Mouse (Mus musculus): ENCODE measurements around the gene Fstl4.
A peak's percentile ranks its signal among the peaks of the same experiment; 100 is the strongest.
"Not testable (repeated sequence)": the region's sequence is repeated elsewhere in the genome, so short reads cannot be mapped to it uniquely, and the experiment has no call there.

Gene Fstl4

GRCm38 (mm10) chr11:53128661-53129060, 364.2 kb downstream of the Fstl4 start:
- no peak for DNase-seq (ENCODE audit: low read depth, low spot score)

GRCm38 (mm10) chr11:53132406-53133035, 368.1 kb downstream of the Fstl4 start:
- DNase-seq (ENCODE audit: low read depth, low spot score): no peak

DNA sequence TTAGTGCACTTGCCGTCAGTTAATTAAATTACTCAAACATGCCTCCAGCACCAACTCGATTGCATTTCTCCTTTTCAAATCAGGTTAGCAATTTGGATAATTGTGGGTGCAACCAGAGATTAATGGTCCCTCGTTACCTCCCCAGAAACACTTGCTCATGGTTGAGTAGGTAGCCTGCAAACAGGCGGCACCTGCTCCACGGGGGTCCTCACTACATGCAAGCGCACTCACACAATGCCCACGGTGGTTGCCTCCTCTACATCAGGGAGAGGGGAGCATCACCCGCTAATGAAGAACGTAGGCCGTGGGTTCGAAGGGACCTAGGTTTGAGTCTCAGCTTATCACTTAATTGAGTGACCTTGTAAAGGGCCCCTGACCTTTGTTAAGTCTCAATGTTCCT, 371.9 kb downstream of the Fstl4 start:
- no peak for DNase-seq (ENCODE audit: low read depth, low spot score)

GRCm38 (mm10) chr11:53137381-53137780, 372.9 kb downstream of the Fstl4 start:
- no peak for DNase-seq (ENCODE audit: low read depth, low spot score)

DNA sequence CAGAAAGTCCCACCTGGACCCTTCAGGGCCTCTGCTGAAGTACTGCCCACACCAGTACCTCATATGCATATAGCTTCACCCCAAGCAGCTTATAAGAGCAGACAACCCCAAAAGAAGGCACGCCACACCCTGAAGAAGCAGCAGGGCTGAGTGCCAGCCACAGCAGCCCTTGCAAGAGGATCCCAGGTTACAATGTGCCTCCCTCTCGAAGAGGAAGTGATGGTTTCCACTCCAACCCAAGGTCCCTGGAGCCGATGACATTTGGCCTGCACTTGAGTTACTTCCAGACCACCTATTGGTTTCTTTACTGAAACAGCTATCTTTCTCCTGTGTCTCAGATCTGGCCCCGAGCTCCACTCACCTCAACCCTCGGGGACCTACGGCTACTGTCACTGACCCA, 373.8 kb downstream of the Fstl4 start:
- no peak for DNase-seq (ENCODE audit: low read depth, low spot score)

- DNase-seq (ENCODE audit: low read depth, low spot score): no peak
Measured at GRCm38 (mm10) chr11:53139666-53140065, 375.2 kb downstream of the Fstl4 start.

GRCm38 (mm10) chr11:53140196-53140595, 375.8 kb downstream of the Fstl4 start:
- no peak for DNase-seq (ENCODE audit: low read depth, low spot score)

DNA sequence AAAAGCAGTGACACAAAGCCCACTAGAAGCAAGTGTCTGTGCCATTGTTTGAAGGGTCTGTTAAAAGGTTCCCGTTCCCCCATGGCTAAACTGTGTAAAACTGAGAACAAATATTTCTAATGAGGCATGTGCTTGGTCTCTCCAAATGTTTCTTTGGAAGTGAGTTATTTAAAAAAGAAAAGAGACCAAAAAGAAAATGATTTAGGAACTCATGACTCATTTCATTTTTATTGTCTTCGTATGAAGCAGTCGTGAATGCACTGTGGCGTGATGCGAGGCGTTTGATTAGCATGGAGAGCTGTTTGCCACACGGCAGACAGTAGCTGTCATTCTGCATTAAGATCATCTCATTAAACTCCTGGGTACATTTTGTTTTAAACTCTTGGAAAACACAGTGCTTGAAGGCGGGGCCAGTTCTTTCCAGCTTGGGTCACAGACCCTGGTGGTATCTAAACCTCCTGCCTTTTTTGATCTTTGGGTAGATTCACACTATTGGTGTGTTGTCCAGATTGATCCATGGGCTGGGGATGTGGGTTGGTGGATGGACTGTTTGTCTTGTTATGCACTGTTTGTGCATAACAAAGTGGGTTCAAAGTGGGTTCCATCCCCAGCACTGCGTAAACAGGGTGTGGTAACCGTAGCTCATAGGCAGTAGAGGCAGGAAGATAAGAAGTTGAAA, 376.4 kb downstream of the Fstl4 start:
- peak; percentile 18 for DNase-seq (ENCODE audit: low read depth, low spot score)

DNA sequence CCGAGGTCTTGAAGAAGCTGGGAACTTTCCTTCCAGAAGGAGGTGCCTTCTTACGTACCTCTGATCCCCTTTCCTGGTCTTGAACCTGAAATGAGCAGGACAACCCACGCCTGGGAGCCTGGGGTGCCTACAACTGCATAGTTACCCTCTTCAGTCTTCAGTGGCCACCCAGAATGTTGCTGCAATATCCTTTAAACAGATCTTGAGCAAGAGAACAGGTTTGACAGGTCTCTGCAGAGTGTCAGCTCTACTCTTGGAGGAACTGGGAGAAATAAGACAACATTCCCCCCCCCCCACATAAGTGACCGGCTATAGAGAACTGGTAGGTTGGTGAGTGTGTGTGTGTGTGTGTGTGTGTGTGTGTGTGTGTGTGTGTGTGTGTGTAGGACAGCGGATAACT, 379.1 kb downstream of the Fstl4 start:
- DNase-seq (ENCODE audit: low read depth, low spot score): no peak

GRCm38 (mm10) chr11:53144506-53144905, 380.1 kb downstream of the Fstl4 start:
- no peak for DNase-seq (ENCODE audit: low read depth, low spot score)

- DNase-seq (ENCODE audit: low read depth, low spot score): no peak
Measured at GRCm38 (mm10) chr11:53146290-53146689, 381.9 kb downstream of the Fstl4 start.

GRCm38 (mm10) chr11:53156463-53156862, 392.0 kb downstream of the Fstl4 start:
- no peak for DNase-seq (ENCODE audit: low read depth, low spot score)

DNA sequence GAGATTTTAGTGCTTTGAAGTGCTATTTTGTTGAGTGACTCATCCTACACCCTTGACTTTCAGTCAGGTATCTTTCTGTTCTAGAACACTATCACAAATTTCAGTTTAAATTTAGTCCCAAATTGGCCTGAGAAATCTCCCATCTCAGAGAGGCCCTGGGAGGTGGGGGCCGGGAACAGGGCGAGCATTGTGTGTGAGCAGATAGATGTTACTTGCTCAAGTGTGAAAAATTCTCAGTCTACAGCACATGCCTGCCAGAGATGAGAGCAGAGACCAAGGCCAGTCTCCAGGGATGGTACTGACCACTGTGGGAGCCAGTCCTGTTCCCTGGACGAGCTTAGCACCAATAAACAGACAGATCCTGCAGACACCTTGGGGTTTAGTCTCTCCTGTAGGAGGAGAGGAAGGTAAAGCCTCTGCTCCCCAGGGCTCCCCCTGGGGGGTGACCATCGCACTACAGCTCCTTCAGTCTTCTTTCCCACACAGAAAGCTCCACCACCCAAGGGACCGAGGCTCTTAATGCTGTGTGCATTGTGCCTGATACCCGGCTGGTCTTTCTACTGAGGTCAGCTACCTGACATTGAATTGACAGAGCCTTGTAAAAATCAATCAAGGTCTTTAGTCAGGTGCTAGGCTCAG, 393.3 kb downstream of the Fstl4 start:
- DNase-seq (ENCODE audit: low read depth, low spot score): no peak

DNA sequence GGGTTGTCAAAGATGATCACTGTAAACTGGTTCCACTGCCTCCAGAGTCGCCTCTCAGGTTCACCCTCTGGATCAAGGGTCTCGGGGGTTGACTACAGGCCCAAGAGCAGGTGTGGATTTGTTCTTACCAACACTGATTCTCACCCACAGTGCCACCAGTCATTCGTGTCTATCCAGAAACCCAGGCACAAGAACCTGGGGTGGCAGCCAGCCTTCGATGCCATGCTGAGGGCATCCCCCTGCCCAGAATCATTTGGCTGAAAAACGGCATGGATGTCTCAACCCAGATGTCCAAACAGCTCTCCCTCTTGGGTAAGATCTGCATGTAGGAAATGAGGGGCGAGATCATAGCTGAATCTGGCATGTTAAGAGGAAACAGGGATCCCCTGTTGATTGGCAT, 398.0 kb downstream of the Fstl4 start:
- no peak for DNase-seq (ENCODE audit: low read depth, low spot score)

GRCm38 (mm10) chr11:53166478-53166877, 402.0 kb downstream of the Fstl4 start:
- DNase-seq (ENCODE audit: low read depth, low spot score): no peak

- DNase-seq (ENCODE audit: low read depth, low spot score): no peak
Measured at GRCm38 (mm10) chr11:53182177-53182852, 417.9 kb downstream of the Fstl4 start.

DNA sequence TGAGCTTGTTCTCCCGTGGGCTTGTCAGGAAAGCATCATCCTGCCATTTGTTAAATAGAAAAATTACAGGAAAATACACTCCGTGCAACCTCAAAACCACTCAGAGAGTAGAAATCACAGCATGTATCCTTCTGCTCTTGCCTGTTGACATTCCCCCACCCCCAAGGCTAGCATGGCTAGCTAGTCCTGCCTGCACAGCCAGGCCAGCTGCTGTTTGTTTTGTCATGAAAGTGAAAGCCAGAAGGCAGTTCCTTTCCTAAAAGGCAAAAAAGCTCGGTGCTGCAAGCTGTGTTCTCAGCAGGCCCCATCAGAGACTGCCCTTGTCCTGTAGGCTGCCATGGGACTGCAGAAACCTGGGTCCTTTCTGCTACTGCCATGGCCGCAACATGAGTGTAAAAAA, 418.4 kb downstream of the Fstl4 start:
- peak; percentile 18 for DNase-seq (ENCODE audit: low read depth, low spot score)

GRCm38 (mm10) chr11:53184046-53184445, 419.6 kb downstream of the Fstl4 start:
- DNase-seq (ENCODE audit: low read depth, low spot score): no peak

- DNase-seq (ENCODE audit: low read depth, low spot score): no peak
Measured at GRCm38 (mm10) chr11:53184698-53185097, 420.3 kb downstream of the Fstl4 start.

DNA sequence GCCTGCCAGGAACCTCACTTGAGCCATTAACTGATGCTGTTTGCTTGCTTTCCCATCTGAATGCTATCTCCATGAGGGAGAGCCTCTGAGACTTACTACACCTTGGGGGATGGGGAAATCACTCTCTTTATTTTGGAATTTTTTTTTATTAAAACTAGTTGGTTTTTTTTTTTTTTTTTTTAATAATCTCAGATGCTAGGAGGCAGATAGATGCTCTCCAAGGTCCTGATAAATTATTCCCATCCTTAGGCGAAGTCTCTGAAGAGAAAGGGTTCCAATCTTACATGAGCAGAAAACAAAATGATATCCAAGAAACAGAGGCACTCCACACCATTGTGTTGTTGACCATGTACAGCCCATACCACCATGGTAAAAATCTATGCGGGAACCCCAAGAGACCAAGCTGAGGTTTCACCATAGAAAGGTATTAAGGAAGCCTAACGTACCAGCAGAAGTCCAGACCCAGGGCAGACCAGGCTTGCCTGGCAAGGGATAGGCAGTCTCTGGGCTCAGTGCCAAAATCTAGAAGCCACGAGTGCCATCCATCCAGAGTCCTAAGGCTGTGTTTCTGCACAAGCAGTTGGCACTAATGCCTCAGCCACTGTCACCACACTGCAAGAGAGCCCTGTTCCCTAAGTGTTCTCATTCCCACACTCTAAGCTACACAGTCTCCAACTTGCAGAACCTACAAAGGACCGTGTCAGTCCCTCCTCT, 423.1 kb downstream of the Fstl4 start:
- DNase-seq (ENCODE audit: low read depth, low spot score): no peak

- DNase-seq (ENCODE audit: low read depth, low spot score): not testable (repeated sequence)
Measured at GRCm38 (mm10) chr11:53196551-53196950, 432.1 kb downstream of the Fstl4 start.

GRCm38 (mm10) chr11:53197111-53197510, 432.7 kb downstream of the Fstl4 start:
- DNase-seq (ENCODE audit: low read depth, low spot score): no peak

Data from telencephalon, adult 2 months (tissue).